Mouse (Mus musculus): ENCODE measurements at regions not wholly inside any gene's neighbourhood (a gene's known extent, or its start where the extent isn't known, plus 50 kb on each side); places are given as distances from the start of the nearest gene placed in this dataset.
"Not testable (repeated sequence)": the region's sequence is repeated elsewhere in the genome, so short reads cannot be mapped to it uniquely, and the experiment has no call there.

GRCm38 (mm10) chr4:5540155-5540554 is 747.0 kb upstream of the Impad1 start:
- no peak overlapping the region for H3K4me2 ChIP-seq (replicated peaks; ENCODE audit: low read depth)
- no peak overlapping the region for H3K27ac ChIP-seq (ENCODE audit: low read depth, low read length)
- H3K36me3 ChIP-seq (ENCODE audit: control insufficient read depth, insufficient read depth) = no peaks in the 10 kb centered on the region
- H3K27me3 ChIP-seq (replicated peaks; ENCODE audit: control insufficient read depth, insufficient read depth, low read length) = no peaks in the 10 kb centered on the region
- 49% methylated on average over 3 of the region's 3 CpGs for WGBS
- TF ChIP-seq CTCF (IDR thresholded peaks at IDR 0.05; ENCODE audit: low read depth) = no peak
- H3K9ac ChIP-seq (ENCODE audit: low read depth, low read length) = no peak overlapping the region
- H3K4me3 ChIP-seq (ENCODE audit: low read depth, low read length) = no peak overlapping the region
- no peaks in the 10 kb centered on the region for H3K4me1 ChIP-seq (replicated peaks; ENCODE audit: control insufficient read depth, insufficient read depth, low read length)
- ATAC-seq = no peak
- no peaks in the 10 kb centered on the region for H3K9me3 ChIP-seq (ENCODE audit: control insufficient read depth)

GRCm38 (mm10) chr4:5530416-5530815 is 737.3 kb upstream of the Impad1 start:
- no peak overlapping the region for H3K4me3 ChIP-seq (ENCODE audit: low read depth, low read length)
- no peak overlapping the region for H3K4me2 ChIP-seq (replicated peaks; ENCODE audit: low read depth)
- no peak for TF ChIP-seq CTCF (IDR thresholded peaks at IDR 0.05; ENCODE audit: low read depth)
- no peaks in the 10 kb centered on the region for H3K9me3 ChIP-seq (ENCODE audit: control insufficient read depth)
- no peaks in the 10 kb centered on the region for H3K4me1 ChIP-seq (replicated peaks; ENCODE audit: control insufficient read depth, insufficient read depth, low read length)
- WGBS = 58% methylated on average over 4 of the region's 4 CpGs
- no peak for ATAC-seq
- H3K9ac ChIP-seq (ENCODE audit: low read depth, low read length) = no peak overlapping the region
- no peaks in the 10 kb centered on the region for H3K36me3 ChIP-seq (ENCODE audit: control insufficient read depth, insufficient read depth)
- no peaks in the 10 kb centered on the region for H3K27me3 ChIP-seq (replicated peaks; ENCODE audit: control insufficient read depth, insufficient read depth, low read length)
- no peak overlapping the region for H3K27ac ChIP-seq (ENCODE audit: low read depth, low read length)

GRCm38 (mm10) chr4:5518522-5518921 is 725.4 kb upstream of the Impad1 start:
- H3K27ac ChIP-seq (ENCODE audit: low read depth, low read length) = no peak overlapping the region
- H3K4me3 ChIP-seq (ENCODE audit: low read depth, low read length) = no peak overlapping the region
- 37% methylated on average over 2 of the region's 2 CpGs for WGBS
- no peaks in the 10 kb centered on the region for H3K4me1 ChIP-seq (replicated peaks; ENCODE audit: control insufficient read depth, insufficient read depth, low read length)
- no peaks in the 10 kb centered on the region for H3K36me3 ChIP-seq (ENCODE audit: control insufficient read depth, insufficient read depth)
- H3K9ac ChIP-seq (ENCODE audit: low read depth, low read length) = no peak overlapping the region
- no peaks in the 10 kb centered on the region for H3K27me3 ChIP-seq (replicated peaks; ENCODE audit: control insufficient read depth, insufficient read depth, low read length)
- H3K4me2 ChIP-seq (replicated peaks; ENCODE audit: low read depth) = no peak overlapping the region
- H3K9me3 ChIP-seq (ENCODE audit: control insufficient read depth) = no peaks in the 10 kb centered on the region
- peak; percentile 19; the same call in 1 of the 2 replicates for ATAC-seq
- TF ChIP-seq CTCF (IDR thresholded peaks at IDR 0.05; ENCODE audit: low read depth) = no peak

- H3K9ac ChIP-seq (ENCODE audit: low read depth, low read length); ATAC-seq; H3K27ac ChIP-seq (ENCODE audit: low read depth, low read length); H3K4me2 ChIP-seq (replicated peaks; ENCODE audit: low read depth); H3K4me1 ChIP-seq (replicated peaks; ENCODE audit: control insufficient read depth, insufficient read depth, low read length); H3K9me3 ChIP-seq (ENCODE audit: control insufficient read depth); H3K36me3 ChIP-seq (ENCODE audit: control insufficient read depth, insufficient read depth); H3K4me3 ChIP-seq (ENCODE audit: low read depth, low read length); H3K27me3 ChIP-seq (replicated peaks; ENCODE audit: control insufficient read depth, insufficient read depth, low read length): not testable (repeated sequence)
- WGBS = 89% methylated on average over 6 of the region's 6 CpGs
Measured at GRCm38 (mm10) chr4:5515426-5515825, 722.3 kb upstream of the Impad1 start.

GRCm38 (mm10) chr4:5511743-5512142 is 718.6 kb upstream of the Impad1 start:
- H3K4me2 ChIP-seq (replicated peaks; ENCODE audit: low read depth) = no peak overlapping the region
- H3K36me3 ChIP-seq (ENCODE audit: control insufficient read depth, insufficient read depth) = no peaks in the 10 kb centered on the region
- no peak for TF ChIP-seq CTCF (IDR thresholded peaks at IDR 0.05; ENCODE audit: low read depth)
- no peak overlapping the region for H3K27ac ChIP-seq (ENCODE audit: low read depth, low read length)
- no peak overlapping the region for H3K9ac ChIP-seq (ENCODE audit: low read depth, low read length)
- no peaks in the 10 kb centered on the region for H3K4me1 ChIP-seq (replicated peaks; ENCODE audit: control insufficient read depth, insufficient read depth, low read length)
- no peaks in the 10 kb centered on the region for H3K27me3 ChIP-seq (replicated peaks; ENCODE audit: control insufficient read depth, insufficient read depth, low read length)
- H3K4me3 ChIP-seq (ENCODE audit: low read depth, low read length) = no peak overlapping the region
- H3K9me3 ChIP-seq (ENCODE audit: control insufficient read depth) = no peaks in the 10 kb centered on the region
- ATAC-seq = no peak

GRCm38 (mm10) chr4:5509398-5509797 is 716.2 kb upstream of the Impad1 start:
- Histone ChIP-seq H3K9me3 (ENCODE audit: control insufficient read depth) (no peaks in the 10 kb centered on the region), H3K9ac (ENCODE audit: low read depth, low read length) (no peak overlapping the region), H3K4me3 (ENCODE audit: low read depth, low read length) (no peak overlapping the region), H3K27me3 (replicated peaks; ENCODE audit: control insufficient read depth, insufficient read depth, low read length) (no peaks in the 10 kb centered on the region), H3K4me2 (replicated peaks; ENCODE audit: low read depth) (no peak overlapping the region), H3K27ac (ENCODE audit: low read depth, low read length) (no peak overlapping the region), H3K4me1 (replicated peaks; ENCODE audit: control insufficient read depth, insufficient read depth, low read length) (no peaks in the 10 kb centered on the region), H3K36me3 (ENCODE audit: control insufficient read depth, insufficient read depth) (no peaks in the 10 kb centered on the region)
- WGBS = 78% methylated on average over 5 of the region's 5 CpGs
- TF ChIP-seq CTCF (IDR thresholded peaks at IDR 0.05; ENCODE audit: low read depth) = no peak
- no peak for ATAC-seq

GRCm38 (mm10) chr4:5495012-5495411 is 701.9 kb upstream of the Impad1 start:
- Histone ChIP-seq H3K4me1 (replicated peaks; ENCODE audit: control insufficient read depth, insufficient read depth, low read length) (no peaks in the 10 kb centered on the region), H3K4me2 (replicated peaks; ENCODE audit: low read depth) (no peak overlapping the region), H3K4me3 (ENCODE audit: low read depth, low read length) (no peak overlapping the region), H3K9me3 (ENCODE audit: control insufficient read depth) (no peaks in the 10 kb centered on the region), H3K27me3 (replicated peaks; ENCODE audit: control insufficient read depth, insufficient read depth, low read length) (no peaks in the 10 kb centered on the region), H3K27ac (ENCODE audit: low read depth, low read length) (no peak overlapping the region), H3K9ac (ENCODE audit: low read depth, low read length) (no peak overlapping the region), H3K36me3 (ENCODE audit: control insufficient read depth, insufficient read depth) (no peaks in the 10 kb centered on the region)
- TF ChIP-seq CTCF (IDR thresholded peaks at IDR 0.05; ENCODE audit: low read depth) = no peak
- peak; percentile 16; the same call in 1 of the 2 replicates for ATAC-seq
- WGBS = 43% methylated on average over 1 of the region's 1 CpGs

Measured in intestine, postnatal 0 days (tissue).